Comparison of ENCODE assay signal across 20 mouse cellular contexts in genomic region chr19:47650366-47651159, GRCm38 (mm10). TPM values are rescaled to one million over a fixed set of nuclear protein-coding genes. Genes with fewer than 3 reads are reported as not detected.
A peak's percentile ranks its signal among the peaks of the same experiment; 100 is the strongest.
DNase-seq lines count a peak whose midpoint lies in the region; ATAC-seq and TF ChIP-seq lines count a peak whose summit lies in the region.
"Had no signal": no experiment of that assay in that cellular context is flagged by ENCODE, and none has a peak within 500 bp of the region (broad histone marks: within the 10 kb centered on the region; RNA-seq: fewer than 3 reads in every experiment).

No protein-coding gene starts in this region.

- no peaks in the 10 kb centered on the region for H3K27me3 ChIP-seq in intestine, embryonic 14.5 days (replicated peaks; ENCODE audit: control insufficient read depth, insufficient read depth, low read length)
- H3K27me3 ChIP-seq in intestine, postnatal 0 days (replicated peaks; ENCODE audit: control insufficient read depth, insufficient read depth, low read length) = no peaks in the 10 kb centered on the region
- no peaks in the 10 kb centered on the region for H3K27me3 ChIP-seq in limb, embryonic 11.5 days (ENCODE audit: control insufficient read depth, insufficient read depth, low read length)
- H3K27me3 ChIP-seq: embryonic facial prominence, embryonic 12.5 days; forebrain, embryonic 13.5 days; liver, embryonic 13.5 days; lung, embryonic 15.5 days; neural tube, embryonic 15.5 days had no signal

- ATAC-seq in intestine, embryonic 14.5 days (replicated peaks; ENCODE audit: low FRiP score, low TSS enrichment, low read depth) = no peak
- no peak for ATAC-seq in intestine, postnatal 0 days
- ATAC-seq in limb, embryonic 11.5 days (ENCODE audit: insufficient number of reproducible peaks, low FRiP score, low TSS enrichment, low read depth) = no peak
- ATAC-seq in CD4-positive, CD25-positive, alpha-beta regulatory T cell, adult 4 months = no peak
- ATAC-seq: forebrain, embryonic 13.5 days had no signal

- no peak overlapping the region for H3K9ac ChIP-seq in intestine, embryonic 14.5 days (ENCODE audit: low read length)
- H3K9ac ChIP-seq in intestine, postnatal 0 days (ENCODE audit: low read depth, low read length) = no peak overlapping the region
- no peak overlapping the region for H3K9ac ChIP-seq in limb, embryonic 11.5 days (ENCODE audit: low read length)
- H3K9ac ChIP-seq: embryonic facial prominence, embryonic 12.5 days; forebrain, embryonic 13.5 days; liver, embryonic 13.5 days; lung, embryonic 15.5 days; neural tube, embryonic 15.5 days had no signal

- H3K9me3 ChIP-seq in intestine, embryonic 14.5 days (ENCODE audit: control insufficient read depth, low read length) = no peaks in the 10 kb centered on the region
- H3K9me3 ChIP-seq in intestine, postnatal 0 days (ENCODE audit: control insufficient read depth) = no peaks in the 10 kb centered on the region
- H3K9me3 ChIP-seq in limb, embryonic 11.5 days (ENCODE audit: control insufficient read depth, low read length) = no peaks in the 10 kb centered on the region
- H3K9me3 ChIP-seq: embryonic facial prominence, embryonic 12.5 days; forebrain, embryonic 13.5 days; liver, embryonic 13.5 days; lung, embryonic 15.5 days; neural tube, embryonic 15.5 days had no signal

- DNase-seq in intestine, embryonic 14.5 days (ENCODE audit: low spot score) = peak; percentile 46
- DNase-seq in urinary bladder, adult 2 months (ENCODE audit: low spot score) = peak; percentile 20
- DNase-seq in urinary bladder, postnatal 36 days (ENCODE audit: low spot score in 2 of 2) = no peak
- DNase-seq in limb, embryonic 11.5 days (ENCODE audit: low spot score) = peak; percentile 19
- no peak for DNase-seq in thymus, adult 18-20 months
- DNase-seq: adrenal gland, postnatal 14 days; cerebellum, adult 8-10 months; kidney, adult 18-20 months; kidney, postnatal 10 days; left cerebral cortex, postnatal 4 days; liver, embryonic 13.5 days had no signal

- no peak for TF ChIP-seq CTCF in intestine, postnatal 0 days (IDR thresholded peaks at IDR 0.05; ENCODE audit: low read depth)

- H3K36me3 ChIP-seq in intestine, embryonic 14.5 days (ENCODE audit: control insufficient read depth, insufficient read depth, low read length) = peaks cover 15% of the 10 kb centered on the region
- H3K36me3 ChIP-seq in intestine, postnatal 0 days (ENCODE audit: control insufficient read depth, insufficient read depth) = peaks cover 6% of the 10 kb centered on the region; the same call in 1 of the 2 replicates
- no peaks in the 10 kb centered on the region for H3K36me3 ChIP-seq in limb, embryonic 11.5 days (ENCODE audit: control insufficient read depth, insufficient read depth, low read length)

- H3K4me1 ChIP-seq in intestine, embryonic 14.5 days (replicated peaks; ENCODE audit: control insufficient read depth, insufficient read depth, low read length) = no peaks in the 10 kb centered on the region
- no peaks in the 10 kb centered on the region for H3K4me1 ChIP-seq in intestine, postnatal 0 days (replicated peaks; ENCODE audit: control insufficient read depth, insufficient read depth, low read length)
- H3K4me1 ChIP-seq in limb, embryonic 11.5 days (ENCODE audit: control insufficient read depth, insufficient read depth, low read length) = no peaks in the 10 kb centered on the region
- H3K4me1 ChIP-seq: embryonic facial prominence, embryonic 12.5 days; forebrain, embryonic 13.5 days; liver, embryonic 13.5 days; neural tube, embryonic 15.5 days had no signal

- no peak overlapping the region for H3K4me3 ChIP-seq in intestine, embryonic 14.5 days (ENCODE audit: low read depth, low read length)
- H3K4me3 ChIP-seq in intestine, postnatal 0 days (ENCODE audit: low read depth, low read length) = no peak overlapping the region
- H3K4me3 ChIP-seq in limb, embryonic 11.5 days (ENCODE audit: low read depth, low read length) = no peak overlapping the region
- H3K4me3 ChIP-seq: embryonic facial prominence, embryonic 12.5 days; forebrain, embryonic 13.5 days; left cerebral cortex, adult 2 months; liver, embryonic 13.5 days; lung, embryonic 15.5 days; neural tube, embryonic 15.5 days had no signal

- 92% methylated on average over 16 of the region's 16 CpGs for WGBS in intestine, embryonic 14.5 days
- WGBS in intestine, postnatal 0 days = 87% methylated on average over 16 of the region's 16 CpGs
- WGBS in limb, embryonic 11.5 days = 85% methylated on average over 16 of the region's 16 CpGs

- no peak overlapping the region for H3K4me2 ChIP-seq in intestine, embryonic 14.5 days (ENCODE audit: low read length)
- no peak overlapping the region for H3K4me2 ChIP-seq in intestine, postnatal 0 days (replicated peaks; ENCODE audit: low read depth)
- H3K4me2 ChIP-seq in limb, embryonic 11.5 days (ENCODE audit: low read depth, severe bottlenecking) = no peak overlapping the region
- H3K4me2 ChIP-seq: embryonic facial prominence, embryonic 12.5 days; forebrain, embryonic 13.5 days; heart, embryonic 11.5 days; liver, embryonic 13.5 days; lung, embryonic 15.5 days; midbrain, embryonic 11.5 days; neural tube, embryonic 15.5 days had no signal

- H3K27ac ChIP-seq in intestine, embryonic 14.5 days (ENCODE audit: low read depth) = no peak overlapping the region
- no peak overlapping the region for H3K27ac ChIP-seq in intestine, postnatal 0 days (ENCODE audit: low read depth, low read length)
- no peak overlapping the region for H3K27ac ChIP-seq in limb, embryonic 11.5 days (replicated peaks; ENCODE audit: low read depth, low read length)
- H3K27ac ChIP-seq: embryonic facial prominence, embryonic 12.5 days; forebrain, embryonic 13.5 days; left cerebral cortex, adult 2 months; liver, embryonic 13.5 days; lung, embryonic 15.5 days; neural tube, embryonic 15.5 days had no signal

RNA-seq across cellular contexts. Expression of gene Col17a1, which starts 41.3 kb away (rescaled TPM):
- 0.67 and 1.1 TPM in 2 replicates for polyA plus RNA-seq in intestine, embryonic 14.5 days (2014; fragmentation: Nextera tagmentation; extraction: Ambion mirVana)
- 0.30 and 0.34 TPM in 2 replicates for polyA plus RNA-seq in intestine, postnatal 0 days (2015; fragmentation: Nextera tagmentation; extraction: Ambion mirVana)
- 4.2 and 6.1 TPM in 2 replicates for polyA plus RNA-seq in urinary bladder, adult 2 months (2012; rRNA removed)
- 2.4 and 3.3 TPM in 2 replicates for polyA plus RNA-seq in limb, embryonic 11.5 days (2014; fragmentation: Nextera tagmentation; extraction: Ambion mirVana)
- not detected for polyA plus RNA-seq in CD4-positive, CD25-positive, alpha-beta regulatory T cell, adult 4 months (2017; shearing (Covaris generic))

Comparison
In these comparisons a context has a peak if more than half of its experiments do, and no peak if none do; other contexts are left out.
1. DNase-seq: peak in intestine, embryonic 14.5 days (single experiment), urinary bladder, adult 2 months (single experiment) and limb, embryonic 11.5 days (single experiment); none in urinary bladder, postnatal 36 days (0 of 2) and thymus, adult 18-20 months (0 of 2).